Mouse (Mus musculus) kidney, embryonic 15.5 days (tissue): ENCODE measurements around the gene Spag6. TPM values are rescaled to one million over a fixed set of nuclear protein-coding genes. Genes with fewer than 3 reads are reported as not detected.

Experiments used
- ATAC-seq: fragments of 200-750 bp; cut with Nextera tagmentation; replicated peaks from 2 replicates; pipeline ENCODE4 v1.8.0; 2017; ENCODE audit warnings: moderate TSS enrichment; ENCODE audit not compliant: low FRiP score
- H3K27ac ChIP-seq: fragments of 300-500 bp; sonication (generic); 2 replicates; pipeline ENCODE4 v1.5.1; 2015; ENCODE audit warnings: mild to moderate bottlenecking, inconsistent platforms
- H3K27me3 ChIP-seq: fragments of 300-500 bp; sonication (generic); 2 replicates; pipeline ENCODE4 v1.6.1; 2015; ENCODE audit warnings: inconsistent platforms
- H3K36me3 ChIP-seq: fragments of 300-500 bp; sonication (generic); 2 replicates; pipeline ENCODE4 v1.6.1; 2015; ENCODE audit warnings: inconsistent platforms
- H3K4me1 ChIP-seq: fragments of 300-500 bp; sonication (generic); 2 replicates; pipeline ENCODE4 v1.6.1; 2015; ENCODE audit warnings: inconsistent platforms
- H3K4me2 ChIP-seq: fragments of 300-500 bp; sonication (generic); 2 replicates; pipeline ENCODE4 v1.6.1; 2015; ENCODE audit warnings: moderate library complexity, mild to moderate bottlenecking, inconsistent platforms
- H3K4me3 ChIP-seq: fragments of 300-500 bp; sonication (generic); replicated peaks from 2 replicates; pipeline ENCODE4 v1.5.1; 2015; ENCODE audit warnings: mild to moderate bottlenecking, inconsistent platforms
- H3K9ac ChIP-seq: fragments of 300-500 bp; sonication (generic); 2 replicates; pipeline ENCODE4 v1.6.1; 2015; ENCODE audit warnings: mild to moderate bottlenecking, inconsistent platforms
- H3K9me3 ChIP-seq: fragments of 300-500 bp; sonication (generic); replicated peaks from 2 replicates; pipeline ENCODE4 v1.6.1; 2016; ENCODE audit warnings: inconsistent platforms
- WGBS: fragments of 180-500 bp; shearing (Covaris S2); methylation state at CpG from one replicate; pipeline ENCODE4 v1.1.7; 2015; ENCODE audit warnings: mixed read lengths; 5-methylcytosine and 5-hydroxymethylcytosine counted together
- polyA plus RNA-seq: library from polyadenylated mRNA; unstranded; fragments of >200 nt; fragmentation: Nextera tagmentation; extraction: Ambion mirVana; gene quantifications from 2 replicates; pipeline ENCODE4 v1.2.1, GENCODE M21; 2015

Gene Spag6
- polyA plus RNA-seq, result 0.26 TPM in 1 of 2 replicates, not detected in the other

DNA sequence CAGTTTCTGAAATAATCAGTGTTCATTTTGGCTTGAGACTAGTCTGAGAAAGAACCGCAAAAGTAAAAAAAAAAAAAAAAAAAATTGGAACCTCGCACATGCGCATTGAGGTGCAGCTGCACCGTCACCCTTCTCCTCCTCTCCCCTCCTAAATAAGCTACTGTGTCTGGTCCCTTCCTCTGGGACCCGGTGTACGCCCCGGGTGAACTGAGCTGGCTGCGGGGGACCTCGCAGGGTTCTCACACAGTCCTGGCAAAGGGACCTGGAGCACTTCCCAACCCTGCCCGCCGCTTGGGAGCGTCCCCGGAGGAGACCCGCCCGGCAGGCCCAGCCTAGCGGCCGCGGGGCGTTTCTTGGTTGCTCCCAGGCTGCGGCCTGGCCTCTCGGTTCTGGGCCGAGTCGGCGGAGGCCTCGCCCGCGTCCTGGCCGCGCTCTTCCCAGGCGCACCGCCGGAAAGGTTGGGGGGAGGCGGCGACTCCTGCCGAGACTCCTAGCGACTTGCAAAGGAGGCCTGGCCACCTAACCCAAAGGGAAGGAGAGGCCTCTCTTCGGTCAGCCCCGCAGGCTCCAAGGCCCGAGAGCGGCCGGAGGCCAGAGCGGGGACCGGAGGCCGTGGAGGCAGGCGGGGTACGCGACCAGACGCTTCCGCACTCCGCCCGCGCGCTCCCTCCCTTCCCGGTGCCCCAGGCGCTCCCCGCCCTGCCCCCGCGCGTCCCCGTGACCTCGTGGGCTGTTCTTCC lies at the start of gene Spag6:
Spag6 (plus strand) TSS at position 162 of the 740 bp plus-strand sequence.
- peak within 1 kb of the TSS; percentile 80 for H3K9ac ChIP-seq
- H3K9me3 ChIP-seq, result no peaks in the 10 kb centered on the region
- WGBS, result 2% methylated on average over 48 of the region's 61 CpGs
- H3K27me3 ChIP-seq, result peaks cover 80% of the 10 kb centered on the region
- peak within 1 kb of the TSS; percentile 90 for H3K4me2 ChIP-seq
- ATAC-seq, result peak; percentile 88
- H3K27ac ChIP-seq, result peak within 1 kb of the TSS; percentile 85
- no peaks in the 10 kb centered on the region for H3K36me3 ChIP-seq
- peaks cover 31% of the 10 kb centered on the region for H3K4me1 ChIP-seq
- peak within 1 kb of the TSS; percentile 72 for H3K4me3 ChIP-seq

GRCm38 (mm10) chr2:18648563-18648962 lies 45.3 kb upstream of the Spag6 start:
- Histone ChIP-seq H3K4me3 (no peak overlapping the region), H3K9ac (no peak overlapping the region), H3K9me3 (no peaks in the 10 kb centered on the region), H3K4me2 (no peak overlapping the region), H3K27me3 (0 out of 2 replicates have a peak, but pooled peaks cover 3% of the 10 kb centered on the region), H3K4me1 (no peaks in the 10 kb centered on the region), H3K36me3 (no peaks in the 10 kb centered on the region), H3K27ac (no peak overlapping the region)
- WGBS, result 83% methylated on average over 3 of the region's 4 CpGs
- ATAC-seq, result no peak

DNA sequence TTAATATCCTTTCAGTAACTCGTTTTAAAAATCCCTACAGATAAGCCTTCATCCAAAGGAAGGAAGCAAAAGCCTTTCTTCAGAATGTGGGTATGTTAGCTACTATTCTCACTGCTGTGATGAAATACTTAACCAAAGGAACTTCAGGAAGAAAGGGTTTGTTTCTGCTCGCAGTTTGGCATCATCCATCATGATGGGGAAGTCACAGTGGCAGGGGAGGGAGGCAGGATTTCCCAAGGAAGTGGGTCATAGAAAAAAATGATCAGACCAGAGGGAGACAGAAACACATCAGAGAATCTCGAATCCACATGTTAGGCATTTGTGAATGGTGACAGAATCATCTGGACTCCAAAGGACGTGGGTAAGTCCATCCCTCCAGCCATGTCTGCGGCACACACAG lies 39.0 kb upstream of the Spag6 start:
- ATAC-seq, result no peak
- 54% methylated on average over 5 of the region's 5 CpGs for WGBS
- H3K27ac ChIP-seq, result no peak overlapping the region
- H3K9me3 ChIP-seq, result no peaks in the 10 kb centered on the region
- no peak overlapping the region for H3K4me3 ChIP-seq
- H3K4me2 ChIP-seq, result no peak overlapping the region
- H3K4me1 ChIP-seq, result no peaks in the 10 kb centered on the region
- H3K27me3 ChIP-seq, result no peaks in the 10 kb centered on the region
- H3K36me3 ChIP-seq, result no peaks in the 10 kb centered on the region
- H3K9ac ChIP-seq, result no peak overlapping the region

GRCm38 (mm10) chr2:18664003-18664402 lies 29.8 kb upstream of the Spag6 start:
- ATAC-seq, result no peak
- H3K27ac ChIP-seq, result no peak overlapping the region
- no peaks in the 10 kb centered on the region for H3K9me3 ChIP-seq
- no peaks in the 10 kb centered on the region for H3K4me1 ChIP-seq
- H3K4me2 ChIP-seq, result no peak overlapping the region
- 88% methylated on average over 3 of the region's 3 CpGs for WGBS
- H3K9ac ChIP-seq, result no peak overlapping the region
- 0 out of 2 replicates have a peak, but pooled peaks cover 4% of the 10 kb centered on the region for H3K27me3 ChIP-seq
- no peak overlapping the region for H3K4me3 ChIP-seq
- no peaks in the 10 kb centered on the region for H3K36me3 ChIP-seq

GRCm38 (mm10) chr2:18671041-18671440 lies 22.8 kb upstream of the Spag6 start:
- H3K27me3 ChIP-seq, result 0 out of 2 replicates have a peak, but pooled peaks cover 7% of the 10 kb centered on the region
- no peak overlapping the region for H3K27ac ChIP-seq
- no peaks in the 10 kb centered on the region for H3K36me3 ChIP-seq
- no peak overlapping the region for H3K4me3 ChIP-seq
- H3K4me1 ChIP-seq, result peaks cover 16% of the 10 kb centered on the region
- H3K9ac ChIP-seq, result no peak overlapping the region
- H3K9me3 ChIP-seq, result no peaks in the 10 kb centered on the region
- 35% methylated on average over 6 of the region's 6 CpGs for WGBS
- no peak for ATAC-seq
- no peak overlapping the region for H3K4me2 ChIP-seq

DNA sequence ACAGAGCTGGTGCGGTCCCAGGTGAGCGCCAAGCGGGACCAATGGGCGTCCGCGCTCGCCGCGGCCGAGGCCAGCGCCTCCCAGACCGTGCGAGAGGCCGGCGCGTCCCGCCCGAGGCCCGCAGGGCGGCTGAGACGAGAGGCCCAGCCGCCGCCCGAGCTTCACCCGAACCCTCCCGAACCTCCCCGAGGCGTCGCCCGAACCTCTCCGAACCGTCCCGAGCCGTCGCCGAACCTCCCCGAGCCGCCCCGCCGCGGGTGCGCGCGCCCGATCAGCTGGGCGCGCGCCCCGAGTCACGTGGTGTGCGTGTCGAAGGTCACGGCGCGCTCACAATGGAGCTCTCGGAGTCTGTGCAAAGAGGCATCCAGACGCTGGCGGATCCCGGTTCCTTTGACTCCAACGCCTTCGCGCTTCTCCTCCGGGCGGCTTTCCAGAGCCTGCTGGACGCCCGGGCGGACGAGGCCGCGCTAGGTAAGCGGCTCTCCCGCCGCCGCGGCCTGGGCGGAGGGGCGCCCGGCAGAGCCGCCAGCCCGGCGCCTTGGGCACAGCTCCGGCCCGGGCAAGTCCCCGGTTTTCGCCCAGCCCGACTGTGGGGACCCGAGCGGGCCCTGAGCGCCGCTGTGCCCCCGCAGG lies 21.6 kb upstream of the Spag6 start, which contains the start of gene Commd3:
Commd3 (plus strand) TSS at position 252 of the 633 bp plus-strand sequence.
- ATAC-seq, result peak; percentile 90
- Histone ChIP-seq H3K36me3 (no peaks in the 10 kb centered on the region), H3K4me3 (peak within 1 kb of the TSS; percentile 84), H3K4me1 (peaks cover 17% of the 10 kb centered on the region), H3K27ac (peak within 1 kb of the TSS; percentile 99), H3K9me3 (no peaks in the 10 kb centered on the region), H3K4me2 (peak within 1 kb of the TSS; percentile 86), H3K9ac (peak within 1 kb of the TSS; percentile 98), H3K27me3 (0 out of 2 replicates have a peak, but pooled peaks cover 5% of the 10 kb centered on the region)
- WGBS, result under 1% methylated on average over 87 of the region's 91 CpGs

- Histone ChIP-seq H3K4me2 (peak overlapping the region; percentile 86), H3K27ac (peak overlapping the region; percentile 99), H3K9me3 (no peaks in the 10 kb centered on the region), H3K9ac (peak overlapping the region; percentile 98), H3K4me1 (peaks cover 17% of the 10 kb centered on the region), H3K4me3 (peak overlapping the region; percentile 84), H3K27me3 (0 out of 2 replicates have a peak, but pooled peaks cover 3% of the 10 kb centered on the region), H3K36me3 (no peaks in the 10 kb centered on the region)
- ATAC-seq, result no peak
- WGBS, result under 1% methylated on average over 11 of the region's 11 CpGs
Measured at GRCm38 (mm10) chr2:18672766-18673164, 21.1 kb upstream of the Spag6 start.

- H3K4me2 ChIP-seq, result peak overlapping the region; percentile 86
- no peaks in the 10 kb centered on the region for H3K36me3 ChIP-seq
- peaks cover 8% of the 10 kb centered on the region; the same call in 1 of the 2 replicates for H3K27me3 ChIP-seq
- ATAC-seq, result no peak
- no peak overlapping the region for H3K27ac ChIP-seq
- 0 out of 2 replicates have a peak overlapping the region, but pooled peaks have one; percentile 7 for H3K4me3 ChIP-seq
- H3K9me3 ChIP-seq, result no peaks in the 10 kb centered on the region
- H3K4me1 ChIP-seq, result peaks cover 24% of the 10 kb centered on the region
- 49% methylated on average over 4 of the region's 4 CpGs for WGBS
- H3K9ac ChIP-seq, result no peak overlapping the region
Measured at GRCm38 (mm10) chr2:18673766-18674165, 20.1 kb upstream of the Spag6 start.

DNA sequence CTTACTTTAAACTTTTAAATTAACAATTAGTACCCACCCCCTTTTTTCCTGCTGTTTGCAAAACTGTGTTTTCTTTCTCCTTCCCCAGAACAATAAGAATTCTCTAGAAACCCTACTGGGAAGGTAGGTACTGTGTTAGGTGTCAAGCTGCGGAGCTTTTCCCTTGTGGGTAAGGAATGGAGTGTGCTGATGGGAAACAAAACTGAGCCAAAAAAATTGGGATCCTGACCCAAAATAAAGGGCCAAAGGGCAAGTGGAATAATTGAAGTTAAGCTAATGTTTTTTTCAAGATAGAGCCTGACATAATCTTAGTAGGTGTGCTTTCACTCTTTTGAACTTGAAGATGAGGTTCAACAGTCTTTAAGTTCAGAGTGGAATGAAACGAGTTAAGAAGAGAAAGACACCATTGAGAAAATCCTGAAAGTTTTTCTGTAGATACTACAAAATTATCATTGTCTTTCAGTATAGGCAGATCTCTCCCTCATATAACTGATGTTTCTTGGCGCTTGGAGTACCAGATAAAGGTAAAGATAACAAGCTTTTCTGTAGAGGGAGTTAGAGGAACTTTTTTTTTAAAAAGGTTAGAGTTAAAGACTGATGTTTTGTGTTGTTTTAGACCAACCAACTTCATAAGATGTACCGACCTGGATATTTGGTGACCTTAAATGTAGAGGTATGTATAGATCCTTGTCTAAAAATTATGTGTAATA lies 19.5 kb upstream of the Spag6 start:
- Histone ChIP-seq H3K4me2 (peak overlapping the region; percentile 86; the same call in 1 of the 2 replicates), H3K27me3 (peaks cover 8% of the 10 kb centered on the region; the same call in 1 of the 2 replicates)
- 73% methylated on average over 4 of the region's 4 CpGs for WGBS

GRCm38 (mm10) chr2:18675681-18676456 lies 18.0 kb upstream of the Spag6 start:
- Histone ChIP-seq H3K4me2 (peak overlapping the region; percentile 82), H3K9ac (peak overlapping the region; percentile 85), H3K27me3 (peaks cover 22% of the 10 kb centered on the region), H3K4me1 (peaks cover 34% of the 10 kb centered on the region), H3K36me3 (no peaks in the 10 kb centered on the region), H3K4me3 (peak overlapping the region; percentile 85), H3K9me3 (no peaks in the 10 kb centered on the region), H3K27ac (peak overlapping the region; percentile 95)
- ATAC-seq, result no peak
- 14% methylated on average over 37 of the region's 42 CpGs for WGBS

More for the DNA sequence above, 19.5 kb upstream of the Spag6 start:
- H3K9ac ChIP-seq, result no peak overlapping the region
- peaks cover 24% of the 10 kb centered on the region for H3K4me1 ChIP-seq
- H3K4me3 ChIP-seq, result no peak overlapping the region
- ATAC-seq, result no peak
- no peak overlapping the region for H3K27ac ChIP-seq
- H3K36me3 ChIP-seq, result no peaks in the 10 kb centered on the region
- no peaks in the 10 kb centered on the region for H3K9me3 ChIP-seq

GRCm38 (mm10) chr2:18676457-18676935 lies 17.3 kb upstream of the Spag6 start:
- H3K27me3 ChIP-seq, result peaks cover 22% of the 10 kb centered on the region
- H3K9ac ChIP-seq, result peak overlapping the region; percentile 85
- peak overlapping the region; percentile 85 for H3K4me3 ChIP-seq
- WGBS, result under 1% methylated on average over 41 of the region's 64 CpGs
- peak overlapping the region; percentile 95 for H3K27ac ChIP-seq
- peaks cover 39% of the 10 kb centered on the region for H3K4me1 ChIP-seq
- peak overlapping the region; percentile 82 for H3K4me2 ChIP-seq
- no peaks in the 10 kb centered on the region for H3K36me3 ChIP-seq
- ATAC-seq, result peak; percentile 90
- no peaks in the 10 kb centered on the region for H3K9me3 ChIP-seq
